Mouse (Mus musculus) intestine, embryonic 16.5 days (tissue): ENCODE measurements around the gene Exoc6. TPM values are rescaled to one million over a fixed set of nuclear protein-coding genes. Genes with fewer than 3 reads are reported as not detected.

Experiments used
- ATAC-seq: fragments of 200-750 bp; cut with Nextera tagmentation; 2 replicates; pipeline ENCODE4 v1.8.0; 2017; ENCODE audit warnings: moderate TSS enrichment, moderate library complexity
- H3K27ac ChIP-seq: fragments of 300-500 bp; sonication (generic); 2 replicates; pipeline ENCODE4 v1.5.1; 2014; ENCODE audit warnings: mild to moderate bottlenecking, low read length
- H3K27me3 ChIP-seq: fragments of 300-500 bp; sonication (generic); replicated peaks from 2 replicates; pipeline ENCODE4 v1.6.1; 2014; ENCODE audit warnings: low read length, control low read depth, mixed read lengths; ENCODE audit not compliant: control insufficient read depth, insufficient read depth
- H3K36me3 ChIP-seq: fragments of 300-500 bp; sonication (generic); 2 replicates; pipeline ENCODE4 v1.6.1; 2014; ENCODE audit warnings: low read length, control low read depth; ENCODE audit not compliant: control insufficient read depth, insufficient read depth
- H3K4me1 ChIP-seq: fragments of 300-500 bp; sonication (generic); 2 replicates; pipeline ENCODE4 v1.6.1; 2014; ENCODE audit warnings: low read length, control low read depth, mixed read lengths; ENCODE audit not compliant: control insufficient read depth, insufficient read depth
- H3K4me2 ChIP-seq: fragments of 300-500 bp; sonication (generic); 2 replicates; pipeline ENCODE4 v1.6.1; 2014; ENCODE audit warnings: low read depth, low read length, control low read depth
- H3K4me3 ChIP-seq: fragments of 300-500 bp; sonication (generic); 2 replicates; pipeline ENCODE4 v1.5.1; 2014; ENCODE audit warnings: mild to moderate bottlenecking, low read length
- H3K9ac ChIP-seq: fragments of 300-500 bp; sonication (generic); 2 replicates; pipeline ENCODE4 v1.6.1; 2014; ENCODE audit warnings: low read depth, low read length
- H3K9me3 ChIP-seq: fragments of 300-500 bp; sonication (generic); 2 replicates; pipeline ENCODE4 v1.6.1; 2016; ENCODE audit warnings: low read length, control low read depth; ENCODE audit not compliant: control insufficient read depth
- WGBS: fragments of 180-500 bp; shearing (Covaris S2); extraction: QIAGEN DNeasy Blood & Tissue Kit; methylation state at CpG from one replicate; pipeline ENCODE4 v1.1.7; 2014; 5-methylcytosine and 5-hydroxymethylcytosine counted together
- polyA plus RNA-seq: library from polyadenylated mRNA; unstranded; fragments of >200 nt; fragmentation: Nextera tagmentation; extraction: Ambion mirVana; gene quantifications from 2 replicates; pipeline ENCODE4 v1.2.1, GENCODE M21; 2015

Gene Exoc6
- polyA plus RNA-seq, 1 experiment from 2014 or later: 21.7 TPM

DNA sequence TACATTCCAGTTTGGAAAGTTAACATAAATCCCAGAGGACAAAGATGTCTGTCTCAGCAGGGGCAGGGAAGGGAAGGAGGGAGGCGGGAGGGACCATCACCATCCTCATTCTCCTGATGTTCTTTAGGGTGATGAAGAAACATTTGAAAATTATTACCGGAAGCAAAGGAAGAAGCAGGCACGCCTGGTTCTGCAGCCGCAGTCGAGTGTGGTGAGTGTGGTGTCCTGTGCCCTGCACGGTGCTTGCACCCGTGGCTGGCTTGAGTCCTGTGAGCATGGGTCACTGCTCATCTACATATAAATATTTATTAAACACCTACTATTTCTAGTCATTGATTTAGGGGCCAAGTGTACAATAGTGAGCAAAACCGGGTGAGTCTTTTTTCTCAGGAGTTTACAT, 35.5 kb downstream of the Exoc6 start:
- WGBS: 45% methylated on average over 8 of the region's 8 CpGs

DNA sequence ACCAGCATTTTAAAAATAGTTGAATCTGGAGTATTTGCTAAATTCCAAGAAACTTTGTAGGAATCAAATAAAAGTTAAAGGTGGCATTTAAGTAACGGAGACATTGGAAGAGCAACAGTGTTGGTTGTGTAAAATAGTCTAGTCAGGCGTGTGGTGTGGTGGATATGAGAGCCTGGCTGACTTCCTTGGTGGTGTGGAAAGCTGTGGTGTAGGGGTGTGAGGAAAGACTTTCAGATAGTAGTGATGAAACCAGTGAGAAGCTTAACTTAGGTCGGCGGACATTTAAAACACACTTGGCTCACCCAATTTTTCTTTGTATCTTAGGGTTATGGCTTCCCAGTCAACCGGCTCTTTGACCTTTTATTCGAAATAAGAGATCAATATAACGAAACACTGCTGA, 40.3 kb downstream of the Exoc6 start:
- no peak for ATAC-seq
- Histone ChIP-seq H3K9ac (no peak overlapping the region), H3K4me3 (no peak overlapping the region), H3K27ac (no peak overlapping the region), H3K27me3 (no peaks in the 10 kb centered on the region), H3K4me2 (no peak overlapping the region), H3K36me3 (no peaks in the 10 kb centered on the region), H3K4me1 (no peaks in the 10 kb centered on the region), H3K9me3 (no peaks in the 10 kb centered on the region)
- 95% methylated on average over 7 of the region's 7 CpGs for WGBS

More for the DNA sequence above, 35.5 kb downstream of the Exoc6 start:
- Histone ChIP-seq H3K4me2 (no peak overlapping the region), H3K9me3 (no peaks in the 10 kb centered on the region), H3K27ac (no peak overlapping the region), H3K9ac (no peak overlapping the region), H3K4me1 (no peaks in the 10 kb centered on the region), H3K4me3 (no peak overlapping the region), H3K27me3 (no peaks in the 10 kb centered on the region), H3K36me3 (no peaks in the 10 kb centered on the region)
- no peak for ATAC-seq

DNA sequence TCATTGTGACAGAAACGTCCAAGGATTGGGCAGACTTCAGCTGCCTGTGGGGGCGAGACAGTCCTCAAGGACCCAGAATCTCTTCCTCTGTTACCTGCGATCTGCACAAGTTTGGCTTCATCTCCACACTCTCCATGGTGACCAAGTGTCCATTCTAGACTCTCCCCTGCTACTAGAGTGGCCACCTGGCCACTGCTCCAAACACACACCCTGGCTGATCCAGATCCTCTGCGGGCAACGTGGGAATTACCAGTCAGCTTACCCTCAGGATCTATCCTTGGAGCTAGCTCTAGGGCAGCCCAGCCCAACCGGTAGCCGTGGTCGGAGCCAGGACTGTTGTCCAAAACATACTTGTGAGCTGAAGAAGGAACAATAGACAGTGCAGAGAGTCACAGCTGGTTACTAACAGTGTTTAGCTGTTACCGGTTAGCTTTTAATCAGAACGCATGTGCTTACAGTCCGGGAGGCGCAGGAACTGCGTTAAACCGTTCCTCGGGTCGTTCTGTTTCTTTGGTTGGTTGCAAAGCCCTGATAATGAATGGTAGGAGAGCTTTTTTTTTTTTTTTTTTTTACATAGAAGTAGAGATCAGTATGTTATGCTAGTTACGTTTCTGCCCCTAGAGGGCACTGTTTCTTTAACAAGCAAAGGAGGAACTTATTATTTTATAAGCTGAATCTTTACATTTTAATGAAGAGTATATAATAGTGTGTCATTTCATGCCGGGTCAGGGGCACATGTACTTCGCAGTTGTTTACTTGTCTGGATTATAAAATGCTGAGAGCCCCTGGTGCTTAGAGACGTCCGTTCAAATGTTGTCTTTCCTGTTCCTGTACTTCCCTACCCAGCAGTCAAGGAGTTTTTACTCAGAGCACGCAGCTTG, 52.0 kb downstream of the Exoc6 start:
- WGBS: 37% methylated on average over 22 of the region's 22 CpGs
- H3K4me2 ChIP-seq: no peak overlapping the region
- H3K4me3 ChIP-seq: no peak overlapping the region
- H3K9me3 ChIP-seq: no peaks in the 10 kb centered on the region
- ATAC-seq: no peak
- no peaks in the 10 kb centered on the region for H3K36me3 ChIP-seq
- no peak overlapping the region for H3K27ac ChIP-seq
- H3K4me1 ChIP-seq: 0 out of 2 replicates have a peak, but pooled peaks cover 2% of the 10 kb centered on the region
- H3K9ac ChIP-seq: no peak overlapping the region
- no peaks in the 10 kb centered on the region for H3K27me3 ChIP-seq

DNA sequence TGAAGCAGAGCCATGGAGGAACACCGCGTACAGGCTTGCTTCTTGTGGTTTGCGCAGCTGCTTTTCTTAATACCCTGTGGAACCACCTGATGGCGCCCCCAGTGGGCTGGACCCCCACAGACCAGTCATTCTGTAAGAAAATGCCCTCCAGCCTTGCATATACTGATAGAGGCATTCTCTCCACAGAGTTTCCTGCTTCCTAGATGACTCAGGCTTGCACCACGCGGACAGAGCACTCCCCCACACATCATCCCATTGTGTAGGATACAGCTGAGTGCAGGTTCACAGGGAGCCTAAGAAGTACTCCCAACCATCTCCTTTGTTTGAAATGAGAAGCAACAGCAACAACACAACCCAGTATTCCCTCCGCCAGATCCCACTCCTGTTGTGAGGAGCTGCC, 59.8 kb downstream of the Exoc6 start:
- no peak for ATAC-seq
- 76% methylated on average over 7 of the region's 7 CpGs for WGBS
- H3K27me3 ChIP-seq: no peaks in the 10 kb centered on the region
- no peaks in the 10 kb centered on the region for H3K9me3 ChIP-seq
- no peaks in the 10 kb centered on the region for H3K4me1 ChIP-seq
- H3K9ac ChIP-seq: no peak overlapping the region
- no peak overlapping the region for H3K4me3 ChIP-seq
- no peaks in the 10 kb centered on the region for H3K36me3 ChIP-seq
- no peak overlapping the region for H3K4me2 ChIP-seq
- no peak overlapping the region for H3K27ac ChIP-seq

DNA sequence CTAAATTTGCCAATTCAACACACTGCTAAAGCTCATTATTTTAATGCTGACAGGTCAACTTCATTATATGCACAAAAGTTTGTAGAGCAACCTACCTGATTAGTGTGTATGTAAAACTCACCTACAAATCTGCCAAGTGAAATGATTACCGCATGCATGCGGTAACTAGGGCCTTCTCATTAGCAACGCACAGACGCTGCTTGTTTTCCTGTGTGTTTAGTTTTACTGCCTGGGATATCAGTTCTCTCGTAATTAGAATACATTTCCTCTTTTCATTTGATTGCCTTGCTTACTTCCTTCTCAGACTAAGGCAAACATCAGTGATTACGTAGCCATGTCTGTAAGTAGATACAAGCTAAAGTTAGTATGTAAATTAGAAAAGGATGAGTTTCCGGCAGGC, 62.7 kb downstream of the Exoc6 start:
- 78% methylated on average over 7 of the region's 7 CpGs for WGBS
- no peak for ATAC-seq
- no peaks in the 10 kb centered on the region for H3K27me3 ChIP-seq
- no peak overlapping the region for H3K9ac ChIP-seq
- H3K4me3 ChIP-seq: no peak overlapping the region
- H3K27ac ChIP-seq: no peak overlapping the region
- H3K4me2 ChIP-seq: no peak overlapping the region
- no peaks in the 10 kb centered on the region for H3K9me3 ChIP-seq
- no peaks in the 10 kb centered on the region for H3K4me1 ChIP-seq
- no peaks in the 10 kb centered on the region for H3K36me3 ChIP-seq

DNA sequence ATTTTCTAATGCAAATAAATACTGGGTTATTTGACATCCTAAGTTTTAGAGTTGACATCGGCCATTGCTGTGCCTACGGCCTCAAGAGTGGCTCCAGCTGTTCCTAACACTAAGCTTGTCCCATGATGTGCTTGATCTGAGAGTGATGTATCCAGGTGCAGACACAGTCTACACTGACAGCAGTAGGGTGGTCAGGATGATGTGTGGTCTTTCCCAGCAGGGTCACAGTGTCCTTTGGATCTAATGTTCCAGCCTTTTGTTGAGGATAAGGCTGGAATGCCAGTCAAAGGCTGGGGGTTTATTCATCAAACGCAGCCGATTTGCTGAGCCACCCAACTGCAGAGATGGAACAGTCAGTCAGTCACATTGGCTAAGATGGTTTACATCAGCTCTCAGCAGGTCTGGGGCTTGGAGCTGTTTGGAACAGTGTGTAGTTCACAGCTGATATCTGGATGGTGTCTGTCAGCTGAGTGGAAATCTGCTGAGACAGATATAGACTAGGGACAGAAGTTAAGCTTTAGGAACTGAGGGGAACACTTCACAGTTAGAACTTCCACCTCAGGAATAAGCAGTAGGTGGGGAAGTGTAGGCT, 64.9 kb downstream of the Exoc6 start:
- Histone ChIP-seq H3K27me3 (no peaks in the 10 kb centered on the region), H3K27ac (no peak overlapping the region), H3K4me1 (no peaks in the 10 kb centered on the region), H3K4me3 (no peak overlapping the region), H3K4me2 (no peak overlapping the region), H3K9ac (no peak overlapping the region), H3K9me3 (no peaks in the 10 kb centered on the region), H3K36me3 (no peaks in the 10 kb centered on the region)
- ATAC-seq: no peak
- WGBS: 89% methylated on average over 4 of the region's 4 CpGs

DNA sequence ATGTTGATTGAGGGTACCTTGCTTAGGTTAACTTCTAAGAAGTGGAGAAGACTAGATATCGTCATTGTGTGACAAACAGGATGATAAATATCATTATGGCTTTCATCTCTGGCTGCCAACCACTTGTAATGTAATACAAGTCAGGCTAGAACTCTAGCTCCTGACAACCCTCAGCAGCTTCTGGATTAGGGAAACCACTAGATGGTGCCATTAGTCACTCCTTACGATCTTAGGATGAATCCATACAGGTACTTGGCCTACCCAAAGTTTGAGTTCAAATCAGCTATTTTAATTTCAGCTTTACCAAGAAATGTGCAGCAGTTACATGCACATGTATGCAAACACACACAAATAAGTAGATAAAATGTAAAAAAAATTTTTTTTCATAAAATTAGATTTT, 97.8 kb downstream of the Exoc6 start:
- H3K9me3 ChIP-seq: no peaks in the 10 kb centered on the region
- H3K4me3 ChIP-seq: no peak overlapping the region
- ATAC-seq: no peak
- no peaks in the 10 kb centered on the region for H3K27me3 ChIP-seq
- no peak overlapping the region for H3K9ac ChIP-seq
- H3K4me1 ChIP-seq: no peaks in the 10 kb centered on the region
- H3K27ac ChIP-seq: no peak overlapping the region
- no peak overlapping the region for H3K4me2 ChIP-seq
- WGBS: 42% methylated on average over 2 of the region's 2 CpGs
- no peaks in the 10 kb centered on the region for H3K36me3 ChIP-seq

DNA sequence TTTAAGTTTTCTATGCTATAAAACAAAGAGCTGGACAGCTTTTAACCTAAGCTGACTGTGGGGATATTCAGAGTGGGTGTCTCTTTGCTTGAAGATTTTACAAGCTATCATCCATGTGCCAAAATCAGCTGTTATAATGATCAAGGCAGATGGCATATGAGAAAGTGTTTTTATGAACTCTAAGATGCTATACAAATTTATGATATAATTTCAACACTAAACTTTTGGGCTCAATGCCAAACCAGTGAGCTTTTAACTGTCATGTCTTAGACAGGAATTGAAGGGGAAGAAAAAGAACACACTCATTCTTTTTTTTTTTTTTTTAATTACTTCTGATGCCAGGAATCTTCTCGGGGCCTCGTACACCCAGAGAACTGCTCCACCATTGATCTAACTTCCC, 100.3 kb downstream of the Exoc6 start:
- H3K4me2 ChIP-seq: no peak overlapping the region
- no peak for ATAC-seq
- no peak overlapping the region for H3K4me3 ChIP-seq
- H3K27me3 ChIP-seq: no peaks in the 10 kb centered on the region
- H3K27ac ChIP-seq: no peak overlapping the region
- no peak overlapping the region for H3K9ac ChIP-seq
- no peaks in the 10 kb centered on the region for H3K4me1 ChIP-seq
- no peaks in the 10 kb centered on the region for H3K9me3 ChIP-seq
- 58% methylated on average over 2 of the region's 2 CpGs for WGBS
- no peaks in the 10 kb centered on the region for H3K36me3 ChIP-seq

DNA sequence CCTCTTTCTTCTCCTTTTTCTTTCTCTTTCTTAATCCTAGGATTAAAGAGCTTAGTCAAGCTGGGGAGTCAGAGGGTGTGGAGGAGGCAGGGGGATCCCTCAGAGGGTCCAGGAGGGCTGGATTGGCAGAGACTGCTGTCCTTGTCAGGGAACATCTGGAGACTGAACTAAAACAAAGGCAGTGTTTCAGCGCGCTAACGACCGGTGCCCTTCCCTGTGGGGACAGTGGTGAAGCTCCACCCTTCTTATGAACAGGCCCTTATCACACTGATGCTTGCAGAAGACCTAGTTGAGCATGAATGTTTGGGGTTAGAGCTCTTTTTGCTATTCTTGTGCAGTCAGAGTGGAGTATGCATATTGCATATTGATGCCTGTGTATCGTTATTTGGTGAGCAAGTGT, 103.8 kb downstream of the Exoc6 start:
- 48% methylated on average over 5 of the region's 5 CpGs for WGBS
- H3K27ac ChIP-seq: no peak overlapping the region
- no peaks in the 10 kb centered on the region for H3K27me3 ChIP-seq
- H3K4me1 ChIP-seq: no peaks in the 10 kb centered on the region
- H3K4me3 ChIP-seq: no peak overlapping the region
- no peak for ATAC-seq
- H3K9ac ChIP-seq: no peak overlapping the region
- H3K36me3 ChIP-seq: no peaks in the 10 kb centered on the region
- no peak overlapping the region for H3K4me2 ChIP-seq
- no peaks in the 10 kb centered on the region for H3K9me3 ChIP-seq
